Mouse (Mus musculus): ENCODE results near the gene Rcl1.

GRCm38 (mm10) chr19:29142307-29142706 lies 41.1 kb downstream of the Rcl1 start:
- TF ChIP-seq POLR2A (IDR thresholded peaks at IDR 0.05; ENCODE audit: borderline replicate concordance, extremely low read depth, low read depth, low read length) (no peak), CTCF (IDR thresholded peaks at IDR 0.05; ENCODE audit: insufficient read depth, low read length) (no peak)
